Mouse (Mus musculus) forelimb bud, embryonic 11.5 days (tissue): ENCODE measurements around the gene Cul1.

Experiments
- DNase-seq: peaks from one replicate; pipeline ENCODE4 v3.0.0-alpha.2; 2012; ENCODE audit warnings: low read depth, low spot score

Gene Cul1

DNA sequence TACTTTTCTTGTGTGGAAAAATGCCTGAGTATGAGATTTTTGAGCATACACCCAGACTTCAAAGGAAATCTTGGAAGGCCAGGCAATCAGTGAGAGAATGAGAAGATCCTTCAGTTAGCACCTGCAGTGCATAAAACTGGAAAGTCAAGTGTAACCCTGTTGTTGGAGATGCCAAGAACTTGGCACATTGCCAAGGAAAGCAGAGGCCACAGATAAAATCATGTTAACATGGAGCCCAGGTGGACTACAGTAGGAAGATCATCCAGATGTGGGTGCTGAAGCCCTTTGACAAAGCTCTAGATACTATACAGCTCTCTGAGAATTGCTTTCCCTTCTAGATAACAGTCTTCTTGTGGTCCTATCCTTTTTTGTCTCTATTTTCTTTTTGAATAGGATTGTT is 19.2 kb downstream of the Cul1 start:
- DNase-seq = no peak

- no peak for DNase-seq
Observed at GRCm38 (mm10) chr6:47482027-47482426, 28.8 kb downstream of the Cul1 start.

GRCm38 (mm10) chr6:47494562-47494961 is 41.4 kb downstream of the Cul1 start:
- DNase-seq = no peak

DNA sequence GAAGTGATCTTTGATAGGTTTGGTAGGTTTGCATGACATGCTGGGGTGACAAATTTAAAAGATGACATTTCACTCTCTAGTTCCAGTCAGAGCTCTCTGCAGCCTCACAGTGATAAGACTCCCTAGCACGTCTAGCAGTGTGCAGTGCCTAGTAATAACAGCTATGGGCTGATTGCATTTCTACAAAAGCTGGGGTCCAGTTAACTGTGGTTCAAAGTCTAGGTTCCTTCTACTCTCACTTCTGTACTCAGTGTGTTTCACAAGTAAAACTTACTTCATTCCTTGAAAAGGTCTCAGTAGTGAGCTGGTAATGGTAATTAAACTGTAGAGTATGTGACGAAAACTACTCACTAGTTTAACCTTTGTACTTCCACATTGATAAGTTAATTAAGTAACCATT is 66.8 kb downstream of the Cul1 start:
- DNase-seq = no peak

- no peak for DNase-seq
Observed at GRCm38 (mm10) chr6:47522431-47522830, 69.2 kb downstream of the Cul1 start.

- DNase-seq = no peak
Observed at GRCm38 (mm10) chr6:47525041-47525440, 71.8 kb downstream of the Cul1 start.

DNA sequence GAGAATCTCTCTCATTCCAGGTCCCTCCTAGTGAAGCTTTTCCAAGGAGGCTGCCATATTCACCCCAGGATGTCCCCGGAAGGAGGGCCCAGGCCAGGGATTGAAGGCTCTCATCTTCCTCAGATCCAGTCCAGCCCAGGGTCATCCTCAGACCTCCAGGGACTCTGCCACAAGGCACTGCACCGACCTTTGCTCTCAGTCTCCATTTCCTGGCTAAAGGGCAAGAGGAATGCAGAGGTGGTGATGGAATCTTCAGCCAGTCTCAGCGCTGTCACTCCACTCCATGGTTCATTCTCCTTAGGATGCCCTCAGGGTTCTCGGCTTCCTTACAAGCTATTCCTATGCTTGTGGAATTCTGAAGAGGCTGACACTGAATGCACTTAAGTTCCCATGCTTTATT is 73.2 kb downstream of the Cul1 start:
- DNase-seq = no peak

- no peak for DNase-seq
Observed at GRCm38 (mm10) chr6:47527129-47527528, 73.9 kb downstream of the Cul1 start.

GRCm38 (mm10) chr6:47527655-47528054 is 74.5 kb downstream of the Cul1 start:
- no peak for DNase-seq

GRCm38 (mm10) chr6:47532547-47532946 is 79.3 kb downstream of the Cul1 start:
- DNase-seq = no peak

DNA sequence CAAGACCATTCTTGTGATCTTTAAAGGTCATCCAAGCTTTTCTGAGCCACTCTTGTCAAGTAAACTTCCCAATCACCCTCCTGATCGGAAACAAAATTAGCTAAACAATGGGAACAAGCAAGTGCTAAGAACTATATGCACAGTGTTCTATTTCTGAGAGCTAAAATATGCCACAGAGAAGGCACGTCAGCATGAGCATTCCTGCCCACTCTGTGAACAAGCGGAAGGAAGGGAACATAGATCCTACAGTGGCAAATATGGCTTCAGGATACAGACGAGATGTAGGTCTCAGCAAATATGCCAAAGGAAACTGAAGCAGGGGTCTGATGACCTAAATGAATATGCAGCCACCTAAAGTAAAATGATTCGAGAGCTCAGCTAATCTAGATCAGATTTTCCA is 82.1 kb downstream of the Cul1 start:
- no peak for DNase-seq

- DNase-seq = no peak
Observed at GRCm38 (mm10) chr6:47552280-47552679, 99.1 kb downstream of the Cul1 start.

DNA sequence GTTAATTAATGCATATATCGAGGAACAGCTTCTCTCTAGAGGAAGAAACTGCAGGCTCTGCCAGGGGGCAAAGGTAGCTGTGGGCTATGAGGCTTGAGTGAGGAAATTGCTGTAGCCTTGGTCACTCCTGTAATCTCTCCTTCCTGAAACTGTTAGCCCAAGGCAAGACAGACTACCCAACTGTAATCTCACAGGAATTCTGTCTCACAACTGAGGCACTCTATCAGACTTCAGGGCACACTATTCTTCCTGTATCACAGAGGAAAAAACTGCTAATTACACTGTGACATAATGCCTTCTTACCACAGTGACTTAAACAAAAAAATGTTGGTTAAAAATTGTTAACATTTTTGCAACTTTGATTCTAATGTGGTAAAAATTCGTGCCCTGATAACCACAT is 106.1 kb downstream of the Cul1 start:
- no peak for DNase-seq

GRCm38 (mm10) chr6:47560407-47560806 is 107.2 kb downstream of the Cul1 start:
- DNase-seq = no peak

GRCm38 (mm10) chr6:47560846-47561245 is 107.6 kb downstream of the Cul1 start:
- DNase-seq = no peak

GRCm38 (mm10) chr6:47561426-47561825 is 108.2 kb downstream of the Cul1 start:
- no peak for DNase-seq

GRCm38 (mm10) chr6:47565326-47566035 is 112.3 kb downstream of the Cul1 start:
- DNase-seq = no peak

DNA sequence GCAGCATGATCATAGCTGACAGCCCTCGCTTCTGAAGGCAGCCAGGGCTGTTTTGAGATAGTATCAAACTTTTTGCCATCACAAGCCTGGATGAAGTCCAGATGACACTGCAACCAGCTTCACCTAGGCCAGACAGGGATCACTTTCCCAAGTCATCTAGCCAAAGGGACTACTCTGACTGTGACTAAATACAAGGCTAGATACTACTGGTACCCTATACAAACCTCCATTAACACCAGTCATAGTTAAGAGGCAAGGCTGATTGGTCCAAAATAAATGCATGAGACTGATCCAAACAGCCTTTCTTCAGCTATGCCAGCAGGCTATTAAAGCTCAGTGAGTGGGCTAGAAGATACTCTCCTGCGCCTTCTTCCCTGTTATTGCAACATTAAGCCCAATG is 119.7 kb downstream of the Cul1 start:
- no peak for DNase-seq
